Mouse (Mus musculus): ENCODE results near the gene Gm20388.
A peak's percentile ranks its signal among the peaks of the same experiment; 100 is the strongest.

Gm20388 gene

DNA sequence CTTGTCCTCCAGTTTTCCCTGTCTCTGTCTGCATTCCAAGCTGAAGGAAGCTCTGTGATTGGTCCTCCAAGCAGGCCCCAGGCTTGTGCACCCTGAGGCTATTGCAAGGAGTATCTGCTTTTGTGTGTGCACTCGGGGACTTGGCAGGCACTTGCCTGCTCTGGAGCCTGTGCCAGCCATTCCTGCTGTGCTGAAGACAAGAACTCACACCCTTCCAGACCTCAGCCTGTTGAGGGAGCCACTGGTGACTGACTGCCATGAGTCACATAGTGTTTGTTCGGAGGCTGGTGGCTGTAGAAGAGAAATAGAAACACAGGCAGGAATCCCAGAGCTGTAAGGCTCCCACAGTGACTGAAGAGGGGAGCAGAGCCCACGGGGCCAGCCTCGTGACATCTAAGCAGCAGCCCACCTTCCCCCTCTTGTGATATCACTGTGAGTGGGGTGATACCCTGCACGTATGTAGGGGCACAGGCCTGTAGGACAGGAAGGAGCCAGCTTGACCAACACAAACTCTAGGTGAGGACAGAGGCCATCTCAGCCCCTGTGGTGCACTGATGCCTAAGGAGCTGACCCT, 50.0 kb downstream of the Gm20388 start:
- DNase-seq (ENCODE audit: low spot score in 2 of 2) = peak; percentile 61

GRCm38 (mm10) chr8:119964859-119965258, 54.2 kb downstream of the Gm20388 start:
- no peak for DNase-seq (ENCODE audit: low spot score in 2 of 2)

GRCm38 (mm10) chr8:119967435-119967834, 56.8 kb downstream of the Gm20388 start:
- DNase-seq (ENCODE audit: low spot score in 2 of 2) = no peak

DNA sequence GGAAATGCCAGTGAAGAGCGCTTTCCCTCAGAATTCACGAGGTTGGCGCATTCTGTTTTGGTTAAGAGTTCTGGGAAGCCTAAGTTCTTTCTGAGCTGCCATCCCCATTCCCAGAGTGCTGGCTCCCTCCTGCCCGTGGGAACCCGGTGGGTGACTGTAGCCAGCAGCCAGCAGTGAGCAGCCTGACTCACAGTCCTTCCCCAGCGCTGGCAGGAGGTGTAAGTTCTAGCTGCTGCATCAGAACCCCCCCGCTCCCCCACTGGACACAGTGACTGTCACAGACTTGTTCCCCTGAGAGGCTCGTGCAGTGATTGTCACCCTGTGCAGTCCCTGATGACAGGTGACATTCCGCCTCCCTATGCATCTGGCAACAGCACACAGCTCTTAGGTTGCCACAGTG, 59.5 kb downstream of the Gm20388 start:
- peak in 1 of 2 experiments; percentile 56 for DNase-seq (ENCODE audit: low spot score in 2 of 2)

DNA sequence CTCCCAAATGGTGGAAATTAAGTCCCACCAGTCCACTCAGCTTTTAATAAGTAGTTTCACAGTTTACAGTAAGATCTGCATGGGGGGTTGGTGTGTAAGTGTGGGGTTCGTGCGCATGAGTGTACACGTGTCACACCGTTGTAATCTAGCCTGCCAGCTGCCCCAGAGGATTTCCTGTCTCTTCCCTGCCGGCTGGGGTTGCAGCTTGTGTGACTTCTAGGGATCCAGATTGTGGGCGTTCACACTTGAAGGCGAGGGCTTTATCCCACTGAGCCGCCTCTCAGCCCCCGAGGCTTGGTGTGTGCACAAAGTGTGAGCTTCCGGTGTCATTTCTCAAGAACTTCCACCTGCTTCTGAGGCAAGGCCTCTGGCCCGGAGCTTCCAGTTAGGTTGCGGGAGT, 61.9 kb downstream of the Gm20388 start:
- DNase-seq (ENCODE audit: low spot score in 2 of 2) = no peak

DNA sequence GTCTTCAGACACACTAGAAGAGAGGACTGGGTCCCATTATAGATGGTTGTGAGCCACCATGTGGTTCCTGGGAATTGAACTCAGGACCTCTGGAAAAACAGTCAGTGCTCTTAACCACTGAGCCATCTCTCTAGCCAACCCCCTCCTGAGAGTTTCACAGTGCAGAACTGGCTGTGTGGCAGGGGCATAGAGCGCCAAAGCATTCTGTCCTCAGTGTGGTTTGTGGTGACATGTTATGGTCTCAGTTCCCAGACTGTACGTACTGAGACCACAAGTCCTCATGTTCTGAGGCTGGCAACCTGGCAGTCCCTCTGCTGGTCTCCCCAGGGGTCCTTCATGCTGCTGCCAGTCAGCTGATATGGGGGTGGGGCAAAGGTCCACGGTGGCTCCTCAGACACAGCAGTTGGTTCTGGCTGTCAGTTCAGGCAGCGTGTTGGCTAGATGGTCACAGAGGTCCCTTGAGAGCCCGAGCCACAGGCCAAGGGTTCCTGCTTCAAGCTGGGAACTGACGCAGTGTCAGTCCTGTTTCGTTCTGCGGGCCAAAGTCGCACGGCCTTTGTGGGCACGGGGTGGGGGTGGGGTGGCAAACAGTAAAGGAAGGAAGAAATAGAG, 68.2 kb downstream of the Gm20388 start:
- no peak for DNase-seq (ENCODE audit: low spot score in 2 of 2)

GRCm38 (mm10) chr8:119981253-119981652, 70.6 kb downstream of the Gm20388 start:
- DNase-seq (ENCODE audit: low spot score in 2 of 2) = no peak

- no peak for DNase-seq (ENCODE audit: low spot score in 2 of 2)
These were observed 73.4 kb downstream of the Gm20388 start for GRCm38 (mm10) chr8:119984085-119984484.

- no peak for DNase-seq (ENCODE audit: low spot score in 2 of 2)
These were observed 75.5 kb downstream of the Gm20388 start for GRCm38 (mm10) chr8:119986174-119986573.

GRCm38 (mm10) chr8:119988087-119988486, 77.4 kb downstream of the Gm20388 start:
- no peak for DNase-seq (ENCODE audit: low spot score in 2 of 2)

DNA sequence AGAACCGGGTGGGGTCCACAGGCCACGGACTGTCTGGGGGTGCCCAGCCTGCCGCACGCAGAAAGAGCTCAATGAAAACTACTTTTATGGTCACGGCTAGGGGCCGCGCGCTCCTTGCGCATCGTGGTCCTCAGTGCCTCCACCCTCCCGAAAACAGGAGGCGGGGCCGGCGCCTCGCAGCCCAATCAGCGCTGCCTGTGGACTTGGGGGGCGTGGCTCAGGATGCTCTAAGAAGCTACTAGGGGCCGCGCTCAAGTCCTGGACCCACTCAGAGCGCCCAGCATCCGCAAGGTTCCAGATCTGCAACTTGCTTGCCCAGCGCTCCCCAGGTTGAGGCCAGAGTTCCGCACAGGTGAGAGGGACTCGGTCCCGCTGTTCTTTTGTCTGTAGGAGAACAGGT, 81.6 kb downstream of the Gm20388 start, which contains the start of gene Crispld2:
Crispld2 (plus strand) TSS at position 190 of the 400 bp plus-strand sequence.
- peak; percentile 34 to 36 for DNase-seq (ENCODE audit: low spot score in 2 of 2)

DNA sequence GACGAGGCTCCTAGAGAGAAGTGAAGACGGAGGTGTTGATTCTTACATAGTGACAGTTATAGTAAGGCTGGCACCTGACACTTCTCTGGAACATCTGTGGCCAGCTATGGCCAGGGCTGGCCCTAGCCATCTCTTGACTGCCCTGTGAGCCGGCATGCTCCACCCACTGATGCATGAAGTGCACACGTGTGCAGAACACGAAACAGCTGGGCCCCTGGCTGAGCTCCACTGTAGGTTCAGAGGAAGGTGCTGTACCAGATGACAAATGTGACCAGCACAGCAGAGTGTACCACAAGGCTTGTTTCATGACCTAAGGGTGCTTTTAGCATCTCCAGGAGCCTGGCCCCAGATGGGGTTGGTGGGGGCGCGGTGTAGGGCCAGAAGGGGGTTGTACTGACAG, 83.5 kb downstream of the Gm20388 start:
- DNase-seq (ENCODE audit: low spot score in 2 of 2) = no peak

DNA sequence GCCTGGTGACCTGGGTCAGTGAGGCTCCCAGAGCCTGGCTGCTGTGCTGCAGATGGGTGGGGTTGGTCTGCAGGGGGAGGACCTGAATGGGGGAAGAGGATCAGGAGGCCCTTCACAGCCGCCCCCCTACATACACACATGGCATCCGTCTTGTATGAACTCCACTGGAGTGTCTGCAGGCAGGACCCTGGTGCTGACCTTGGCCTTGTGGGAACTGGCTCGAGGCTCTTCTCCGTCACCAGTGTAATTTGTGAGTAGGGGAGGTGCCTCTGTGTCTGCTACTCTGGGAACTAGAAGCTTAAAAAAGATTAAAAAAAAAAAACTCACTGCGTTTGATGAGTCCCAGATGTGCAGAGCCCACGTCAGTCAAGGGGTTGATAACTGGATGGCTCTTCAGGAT, 83.9 kb downstream of the Gm20388 start:
- DNase-seq (ENCODE audit: low spot score in 2 of 2) = no peak

DNA sequence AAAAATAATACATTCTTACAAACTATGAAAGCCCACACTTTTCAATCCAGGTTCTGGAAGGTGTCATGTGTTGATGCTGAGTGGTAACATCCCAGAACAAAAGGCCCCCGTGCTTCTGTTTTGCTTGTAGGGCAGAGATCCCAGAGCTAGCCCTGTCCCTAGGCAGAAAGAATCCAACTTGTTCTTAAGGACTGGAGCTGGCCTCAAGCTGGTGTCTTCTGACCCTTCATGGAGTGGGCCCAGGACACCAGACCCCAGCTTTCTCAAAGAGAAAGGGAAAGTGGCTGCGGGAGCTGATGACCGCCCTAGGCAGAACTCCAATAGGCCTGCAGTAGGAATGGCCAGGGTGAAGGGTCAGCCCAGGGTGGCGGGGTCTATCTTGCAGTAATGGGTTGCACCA, 86.6 kb downstream of the Gm20388 start:
- DNase-seq (ENCODE audit: low spot score in 2 of 2) = no peak

DNA sequence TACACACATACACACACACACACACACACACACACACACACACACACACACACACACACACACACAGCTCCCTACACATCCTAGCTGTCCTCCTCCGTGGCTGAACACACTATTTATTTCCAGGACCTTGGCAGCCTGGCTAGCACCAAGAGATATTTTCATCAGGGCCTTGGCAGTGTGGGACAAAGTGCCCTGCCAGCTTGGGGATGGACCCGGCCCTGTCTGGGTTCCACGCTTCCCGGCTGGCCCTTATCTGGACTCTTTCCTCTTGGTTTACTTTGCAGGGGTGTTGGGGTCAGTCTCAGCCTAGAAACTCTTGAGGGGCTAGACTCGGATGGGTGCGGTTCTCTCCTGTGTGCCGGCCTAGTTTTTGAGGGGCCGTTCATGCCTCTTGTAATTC, 89.8 kb downstream of the Gm20388 start:
- DNase-seq (ENCODE audit: low spot score in 2 of 2) = no peak

DNA sequence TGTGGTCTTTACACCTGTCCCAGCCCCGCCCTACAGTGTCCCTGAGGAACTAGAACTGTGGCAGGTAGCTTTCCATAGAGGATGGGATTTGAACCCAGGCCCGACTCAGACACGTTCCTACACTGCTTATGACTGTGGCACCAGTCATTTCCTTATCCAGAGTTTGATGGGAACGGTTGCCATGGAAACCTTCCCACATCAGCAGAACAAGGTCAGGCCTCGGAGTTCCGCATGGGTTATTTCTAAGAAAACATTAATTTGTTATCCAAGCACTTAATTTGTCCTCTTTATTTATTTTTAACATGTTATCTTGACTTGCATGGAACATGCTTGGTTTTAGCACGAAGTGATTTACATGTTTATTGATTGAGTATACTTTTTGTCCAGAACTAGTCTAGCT, 91.1 kb downstream of the Gm20388 start:
- no peak for DNase-seq (ENCODE audit: low spot score in 2 of 2)

DNA sequence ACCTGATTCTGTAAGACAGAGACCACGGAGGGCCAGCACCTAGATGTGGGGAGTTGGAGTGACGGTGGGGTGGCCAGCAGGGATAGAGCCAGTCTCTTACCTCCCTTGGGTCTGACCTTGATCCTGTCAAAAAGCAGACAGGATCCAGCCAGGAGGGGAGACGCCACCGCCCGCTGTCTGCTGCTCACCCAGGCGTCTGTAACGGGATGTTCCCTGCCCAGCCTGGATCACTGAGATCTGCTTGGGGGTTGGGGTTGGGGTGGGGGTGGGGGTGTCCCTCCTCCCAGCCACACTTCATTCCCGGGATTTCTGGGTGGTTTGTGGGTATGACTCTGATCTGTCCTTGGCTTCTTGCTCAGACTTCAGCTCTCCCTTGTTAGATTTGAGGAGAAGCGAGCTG, 91.7 kb downstream of the Gm20388 start:
- no peak for DNase-seq (ENCODE audit: low spot score in 2 of 2)

GRCm38 (mm10) chr8:120004154-120004702, 93.6 kb downstream of the Gm20388 start:
- DNase-seq (ENCODE audit: low spot score in 2 of 2) = no peak

DNA sequence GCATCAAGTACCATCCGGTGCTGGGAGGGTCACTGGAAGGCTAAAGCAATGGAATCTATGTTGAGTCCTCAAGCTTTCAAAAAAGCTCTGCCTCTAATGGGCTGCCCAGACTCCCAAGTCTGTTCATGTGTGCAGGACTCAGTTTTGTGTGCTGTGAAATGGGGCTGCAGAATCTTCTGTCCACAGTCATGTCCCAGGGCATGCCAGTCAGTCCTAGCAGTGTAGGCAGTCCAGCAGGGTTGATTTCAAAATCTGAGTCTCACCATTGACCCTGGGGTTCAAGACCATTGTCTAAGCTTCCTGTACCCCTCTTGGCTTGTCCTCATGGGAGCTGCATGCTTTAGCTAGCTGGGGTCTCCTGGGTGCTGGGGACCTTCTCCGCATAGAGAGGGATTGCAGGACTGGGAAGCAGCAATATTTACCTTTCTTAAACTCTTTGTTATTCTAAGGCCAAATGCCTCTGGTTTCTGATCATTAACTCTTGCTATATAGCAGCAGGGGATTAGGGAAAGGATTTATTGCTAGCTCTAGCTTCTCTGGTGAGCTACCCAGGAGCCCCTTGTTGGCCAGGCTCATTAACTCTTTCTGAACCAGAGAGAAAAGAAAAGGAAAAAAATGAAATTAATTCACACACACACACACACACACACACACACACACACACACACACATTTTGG, 94.2 kb downstream of the Gm20388 start:
- DNase-seq (ENCODE audit: low spot score in 2 of 2) = no peak

DNA sequence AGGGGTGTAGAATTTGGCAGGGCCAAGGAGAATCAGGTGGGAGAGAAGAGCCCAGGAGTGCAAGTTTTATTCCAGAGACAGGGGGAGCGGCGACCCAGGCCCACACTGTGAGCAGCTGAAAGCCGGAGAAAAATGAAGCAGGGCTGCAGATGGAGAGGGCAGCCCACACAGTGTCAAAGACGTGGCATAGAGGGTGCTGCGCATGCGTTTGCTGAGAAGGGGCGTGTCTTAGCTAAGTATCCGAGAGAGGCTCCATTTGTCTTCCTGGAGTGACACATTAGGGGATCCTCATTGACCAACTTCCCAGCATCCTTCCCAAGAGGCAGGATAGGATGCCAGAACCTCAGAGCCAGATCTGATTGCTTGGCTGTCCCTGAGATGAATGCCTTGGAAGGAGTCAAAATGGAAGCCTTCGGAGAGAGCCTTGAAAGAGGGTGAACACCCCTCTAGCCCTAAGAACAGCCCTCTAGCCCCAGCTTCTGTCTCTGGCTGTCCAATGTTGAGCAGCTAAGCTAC, 96.1 kb downstream of the Gm20388 start:
- no peak for DNase-seq (ENCODE audit: low spot score in 2 of 2)

GRCm38 (mm10) chr8:120007178-120007577, 96.5 kb downstream of the Gm20388 start:
- DNase-seq (ENCODE audit: low spot score in 2 of 2) = no peak

DNA sequence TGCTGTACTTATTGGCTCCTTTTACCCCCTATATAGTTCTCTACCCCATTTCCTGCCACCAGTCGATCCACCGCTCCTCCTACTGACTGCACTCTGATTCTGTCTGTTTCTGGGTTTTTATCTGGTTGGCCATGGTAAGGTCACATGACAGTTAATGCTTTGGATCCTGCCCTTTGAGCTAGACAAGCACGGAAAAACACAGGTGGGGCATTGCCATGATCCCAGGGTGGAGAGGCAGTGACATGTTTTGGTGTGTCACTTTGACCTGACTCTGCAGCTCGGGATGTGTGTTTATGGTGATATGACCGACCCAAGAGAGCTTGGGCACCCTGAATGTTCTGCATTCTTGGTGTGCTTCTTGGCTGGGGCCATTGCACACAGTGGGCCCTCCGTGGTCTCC, 98.6 kb downstream of the Gm20388 start:
- DNase-seq (ENCODE audit: low spot score in 2 of 2) = no peak

- DNase-seq (ENCODE audit: low spot score in 2 of 2) = no peak
These were observed 101.8 kb downstream of the Gm20388 start for GRCm38 (mm10) chr8:120012491-120012890.

All from right cerebral cortex, postnatal 36 days (tissue).